Mouse (Mus musculus): Measurements from ENCODE around the gene Plscr1.

- no peak for TF ChIP-seq POLR2A (IDR thresholded peaks at IDR 0.05; ENCODE audit: control insufficient read depth in 1 of 2, insufficient read depth in 1 of 2, low read depth in 1 of 2, low read length in 2 of 2, poor library complexity in 1 of 2)
- no peak for TF ChIP-seq TBP (IDR thresholded peaks at IDR 0.05; ENCODE audit: low read depth, low read length)
- no peak for TF ChIP-seq MXI1 (IDR thresholded peaks at IDR 0.05; ENCODE audit: low read depth, low read length)
- no peak for TF ChIP-seq MAZ (IDR thresholded peaks at IDR 0.05; ENCODE audit: low read depth, low read length)
- TF ChIP-seq USF2 (IDR thresholded peaks at IDR 0.05; ENCODE audit: borderline replicate concordance in 1 of 2, insufficient read depth in 1 of 2, low read depth in 1 of 2, low read length in 2 of 2), result no peak
- TF ChIP-seq CTCF (IDR thresholded peaks at IDR 0.05 in 2 of 3, conservative IDR thresholded peaks at IDR 0.05 in 1 of 3; ENCODE audit: control insufficient read depth in 1 of 3, insufficient read depth in 1 of 3, low read depth in 2 of 3, low read length in 3 of 3, poor library complexity in 1 of 3, severe bottlenecking in 1 of 3), result no peak
- no peak for TF ChIP-seq ELF1 (IDR thresholded peaks at IDR 0.05; ENCODE audit: low read depth, low read length)
- no peak for TF ChIP-seq USF1 (IDR thresholded peaks at IDR 0.05; ENCODE audit: low read depth, low read length)
- TF ChIP-seq UBTF (IDR thresholded peaks at IDR 0.05; ENCODE audit: borderline replicate concordance, insufficient read depth, low read depth, low read length), result no peak
- no peak for TF ChIP-seq ZMIZ1 (IDR thresholded peaks at IDR 0.05; ENCODE audit: low read depth, low read length)
- no peak for TF ChIP-seq ZC3H11A (IDR thresholded peaks at IDR 0.05; ENCODE audit: low read depth, low read length)
- no peak for TF ChIP-seq MAFK (IDR thresholded peaks at IDR 0.05; ENCODE audit: borderline replicate concordance, low read depth, low read length)
These were observed 17.1 kb downstream of the Plscr1 start for GRCm38 (mm10) chr9:92266558-92267171.

Data from MEL (cell line).